Mouse (Mus musculus): ENCODE measurements around the gene Olfr1467.

The Olfr1467 gene

DNA sequence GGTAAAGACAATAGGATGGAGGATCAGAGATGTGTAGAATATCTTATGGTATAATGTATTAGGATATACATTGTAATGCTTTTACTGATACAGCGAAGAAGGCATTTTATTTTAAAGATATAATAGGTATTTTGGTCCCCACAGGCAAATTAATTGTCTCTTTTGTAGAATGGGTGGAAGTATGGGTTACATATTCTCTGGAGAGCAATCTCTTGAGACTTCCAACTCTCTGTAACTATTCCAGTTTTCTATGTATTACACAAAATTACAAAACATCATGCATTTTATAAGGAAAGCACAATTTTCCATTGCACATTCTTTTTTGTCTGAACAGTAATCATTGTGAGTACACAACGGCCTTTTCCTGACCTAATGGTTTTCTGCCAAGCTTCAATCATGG is at the start of gene Olfr1467:
TSS of gene Olfr1467 (plus strand) at position 301 of the 400 bp plus-strand sequence.
- in situ Hi-C loops (cut with MboI; ENCODE audit: low sequenced_read_pairs): no loop called here

DNA sequence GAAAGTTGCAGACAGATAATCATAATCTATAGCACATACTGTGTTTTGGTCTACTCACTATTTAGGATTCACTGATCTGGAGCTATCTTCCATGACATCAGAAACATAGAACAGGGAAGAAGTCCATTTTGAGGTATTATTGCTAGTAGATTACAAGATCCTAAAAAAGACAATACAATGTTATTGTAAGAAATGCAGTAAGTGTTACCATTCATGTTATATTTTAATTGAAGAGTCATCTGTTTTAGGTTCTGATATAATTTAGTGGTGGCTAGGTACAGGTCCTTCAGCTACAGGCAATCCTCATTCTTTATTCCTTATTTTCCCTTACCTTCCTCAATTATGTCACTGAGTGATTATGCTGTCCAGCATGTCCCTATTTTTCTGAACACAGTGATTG is 46.6 kb upstream of the Olfr1467 start, which contains the start of gene Olfr1465:
TSS of gene Olfr1465 (minus strand) at position 101 of the 400 bp plus-strand sequence.
- in situ Hi-C loops (cut with MboI; ENCODE audit: low sequenced_read_pairs): no loop called here

DNA sequence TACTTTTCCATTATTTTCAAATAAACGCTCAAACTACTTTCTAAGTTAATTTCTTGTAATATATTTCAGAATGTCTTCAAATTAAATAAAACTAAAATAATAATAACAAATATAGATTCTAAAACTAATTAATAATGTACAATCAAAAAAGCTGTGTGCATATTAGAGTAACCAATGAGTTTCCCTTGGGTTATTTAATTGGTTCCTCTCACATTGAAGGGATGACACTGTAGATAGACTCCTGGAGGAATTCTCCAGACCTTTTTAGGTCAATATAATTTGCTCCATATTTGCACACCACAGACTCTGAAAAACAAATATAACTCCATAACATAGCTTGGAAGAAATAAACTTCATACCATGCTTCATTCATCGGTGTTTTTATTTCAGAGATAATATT is 23.5 kb upstream of the Olfr1467 start, which contains the start of gene Olfr1466:
TSS of gene Olfr1466 (plus strand) at position 301 of the 400 bp plus-strand sequence.
- in situ Hi-C loops (cut with MboI; ENCODE audit: low sequenced_read_pairs): no loop called here

DNA sequence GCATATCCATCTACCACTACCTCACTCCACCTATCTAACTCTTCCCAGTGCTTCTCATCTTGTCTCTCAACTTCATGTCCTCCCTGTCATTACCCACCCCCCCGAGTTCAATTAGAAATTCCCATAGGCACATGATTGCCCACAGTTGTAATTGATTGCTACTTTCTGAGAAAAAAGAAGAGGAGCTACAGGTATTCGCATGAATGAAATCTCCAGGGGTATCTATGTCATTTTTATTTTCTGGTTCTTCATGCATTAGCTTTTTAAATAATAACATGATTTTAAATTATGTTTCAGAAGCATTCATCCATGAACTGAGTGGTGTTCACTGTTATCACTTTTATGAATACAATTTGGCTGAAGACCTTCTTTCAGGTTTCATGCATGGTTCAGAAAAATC is 45.5 kb downstream of the Olfr1467 start, which contains the start of gene Olfr1469:
TSS of gene Olfr1469 (plus strand) at position 301 of the 400 bp plus-strand sequence.
- in situ Hi-C loops (cut with MboI; ENCODE audit: low sequenced_read_pairs): no loop called here
